Mouse (Mus musculus) liver, adult (tissue): ENCODE data around the gene Gm49318.

Experiments
- GATA4 ChIP-seq: IDR thresholded peaks from 2 replicates; pipeline ENCODE4 v1.6.1; 2014; ENCODE audit warnings: mild to moderate bottlenecking, low read length; ENCODE audit not compliant: insufficient replicate concordance

The Gm49318 gene

GRCm38 (mm10) chr9:22004546-22004945, 66.5 kb downstream of the Gm49318 start:
- no peak for TF ChIP-seq GATA4

- no peak for TF ChIP-seq GATA4
These were observed 67.9 kb downstream of the Gm49318 start for GRCm38 (mm10) chr9:22003163-22003554.

GRCm38 (mm10) chr9:22002194-22003162, 68.6 kb downstream of the Gm49318 start, which contains the start of the genes Ccdc151 and Prkcsh:
TSS of gene Ccdc151 (minus strand) at chr9:22002634.
TSS of gene Prkcsh (plus strand) at chr9:22002806.
- no peak for TF ChIP-seq GATA4

DNA sequence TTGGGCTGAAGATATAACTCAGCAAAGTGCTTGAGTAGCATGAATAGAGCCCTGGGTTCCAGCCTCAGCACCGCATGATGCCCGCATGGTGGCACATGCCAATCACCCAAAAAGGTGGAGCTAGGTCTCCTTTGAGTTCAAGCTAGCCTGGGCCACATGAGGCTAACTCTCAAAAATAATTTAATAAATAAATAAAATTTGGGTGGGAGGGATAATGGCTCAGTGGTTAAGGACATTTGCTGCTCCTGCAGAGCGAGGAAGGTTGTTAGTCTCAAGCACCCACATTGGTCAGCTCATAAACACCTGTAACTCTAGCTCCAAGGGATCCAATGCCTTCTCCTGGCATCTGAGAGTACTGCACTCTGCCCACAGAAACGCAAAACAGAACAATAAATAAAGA, 69.4 kb downstream of the Gm49318 start:
- TF ChIP-seq GATA4 = no peak

DNA sequence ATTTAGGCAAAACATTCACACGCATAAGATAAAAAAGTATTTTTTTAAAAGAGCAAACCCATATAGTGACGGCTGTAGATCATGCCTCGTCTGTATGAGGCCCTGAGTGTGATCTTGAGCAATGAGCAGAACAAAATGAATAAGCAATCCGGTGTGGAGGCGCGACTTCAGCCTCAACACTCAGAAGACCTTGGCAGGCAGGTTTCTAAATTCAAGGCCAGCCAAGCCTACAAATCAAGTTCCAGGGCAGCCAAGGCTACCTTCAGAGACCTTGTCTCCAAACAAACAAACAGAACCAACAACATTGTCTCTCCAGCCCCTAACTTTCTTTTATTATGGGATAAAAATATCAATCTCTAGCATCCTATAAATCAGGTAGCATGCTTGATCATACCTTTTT, 70.8 kb downstream of the Gm49318 start:
- no peak for TF ChIP-seq GATA4

DNA sequence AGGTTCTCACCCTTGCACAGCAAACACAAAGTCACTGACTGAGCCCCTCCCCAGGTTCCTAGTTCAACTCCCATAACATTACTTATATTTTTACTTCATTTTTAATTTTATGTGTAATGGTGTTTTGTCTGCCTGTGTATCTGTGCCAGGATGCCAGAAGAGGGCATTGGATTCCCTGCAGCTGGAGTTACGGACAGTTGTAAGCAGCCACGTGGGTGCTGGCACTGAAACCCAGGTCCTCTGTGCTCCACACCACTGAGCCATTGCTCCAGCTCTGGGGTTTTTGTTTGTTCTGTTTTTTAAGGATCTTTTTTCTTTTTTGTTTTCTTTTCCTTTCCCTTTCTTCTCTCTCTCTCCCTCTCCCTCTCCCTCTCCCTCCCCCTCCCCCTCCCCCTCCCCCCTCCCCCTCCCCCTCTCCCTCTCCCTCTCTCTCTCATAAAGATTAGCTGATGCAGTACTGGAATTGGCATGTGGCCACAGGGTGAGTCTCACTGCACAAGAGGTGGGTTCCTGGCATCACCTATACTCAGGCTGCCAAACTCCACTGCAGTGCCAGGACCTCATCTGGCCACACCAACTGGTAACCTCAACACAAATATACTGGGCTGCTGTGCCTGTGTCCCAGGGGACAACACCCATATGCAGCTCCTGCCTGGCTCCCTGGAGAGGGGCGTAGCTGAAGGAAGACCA, 74.7 kb downstream of the Gm49318 start:
- no peak for TF ChIP-seq GATA4

- TF ChIP-seq GATA4 = no peak
These were observed 78.8 kb downstream of the Gm49318 start for GRCm38 (mm10) chr9:21992227-21992626.

DNA sequence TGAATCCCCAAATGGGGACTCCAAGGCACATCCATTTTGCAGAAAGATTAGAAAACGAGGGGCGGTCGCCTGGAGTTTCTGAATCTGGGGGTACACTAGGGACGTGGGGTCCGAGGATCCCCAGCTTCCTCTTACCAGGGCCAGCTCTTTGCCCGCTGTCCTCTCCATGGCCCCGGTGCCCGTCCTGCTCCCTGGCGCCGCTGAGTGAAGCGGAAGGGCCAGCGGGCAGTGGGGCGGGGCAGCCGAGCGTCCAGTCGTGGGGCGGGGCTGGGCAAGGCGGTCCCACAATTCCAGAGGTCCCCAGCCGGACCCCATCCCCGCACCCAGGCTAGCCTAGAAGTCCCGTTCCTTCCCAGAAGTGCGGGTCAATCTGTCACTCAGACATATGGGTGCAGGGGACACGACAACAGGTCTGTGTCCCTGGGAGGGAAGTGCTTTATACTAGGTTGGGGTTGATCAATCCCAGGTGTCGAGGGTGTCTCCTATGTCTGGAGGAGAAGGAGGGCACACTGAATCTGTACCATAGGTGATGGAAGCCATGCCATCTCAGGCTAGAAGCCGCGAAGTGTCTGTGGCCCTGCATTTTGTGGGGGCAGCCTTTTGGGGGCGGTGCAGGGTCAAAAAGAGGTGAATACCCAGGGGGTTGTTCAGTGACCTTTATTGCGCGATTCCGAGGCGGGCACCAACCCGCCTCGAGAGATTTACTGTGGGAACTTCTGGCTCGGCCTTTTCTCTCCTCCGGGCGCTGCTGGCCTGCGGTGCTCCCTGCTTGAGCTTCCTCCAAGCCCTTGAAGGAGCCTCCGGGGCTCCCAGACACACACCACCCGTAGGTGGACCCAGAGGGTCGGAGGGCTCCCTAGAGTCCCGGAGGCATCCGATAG, 81.6 kb downstream of the Gm49318 start, which contains the start of gene Rgl3:
Gene Rgl3, minus strand, starts transcription at position 217 of the 881 bp plus-strand sequence.
- TF ChIP-seq GATA4 = no peak

- no peak for TF ChIP-seq GATA4
These were observed 82.5 kb downstream of the Gm49318 start for GRCm38 (mm10) chr9:21988421-21989101.

DNA sequence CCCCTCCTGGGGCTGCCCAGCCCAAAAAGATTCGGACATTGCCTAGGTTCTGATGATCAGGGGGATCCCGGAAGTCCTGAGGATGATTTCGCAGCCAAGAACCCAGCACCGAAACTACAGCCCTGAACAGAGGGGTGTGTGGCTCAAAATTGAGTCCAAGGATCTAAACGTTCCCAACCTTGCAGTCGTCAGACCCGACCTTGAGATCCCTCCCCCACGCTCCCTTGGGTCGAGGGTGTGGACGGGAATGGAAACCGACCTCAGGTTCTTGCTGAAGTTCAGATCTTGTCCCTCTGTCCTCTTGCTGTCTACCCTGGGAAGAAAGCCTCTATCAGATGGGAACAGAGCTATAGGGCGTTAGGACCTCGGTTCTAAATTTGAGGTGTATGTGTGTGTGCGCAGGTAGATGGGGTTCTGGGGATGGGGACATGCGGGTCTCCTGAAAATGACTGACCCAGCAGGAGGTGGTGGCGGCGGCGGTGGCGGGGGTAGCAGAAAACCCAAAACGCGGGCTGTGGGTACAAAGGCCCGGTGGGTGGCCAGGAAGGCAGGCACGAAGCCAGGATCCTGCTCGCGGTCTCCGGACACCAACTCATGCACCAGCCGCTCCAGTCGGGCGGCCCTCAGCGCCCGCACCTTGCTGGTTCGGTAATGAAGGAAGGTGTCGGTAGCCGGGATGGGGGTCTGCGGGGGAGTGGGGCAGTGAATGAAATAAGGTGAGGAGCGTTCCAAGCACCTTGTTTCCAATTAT, 83.3 kb downstream of the Gm49318 start:
- TF ChIP-seq GATA4 = no peak
